8 mouse cellular contexts compared by ENCODE assay signal in the genomic region with DNA sequence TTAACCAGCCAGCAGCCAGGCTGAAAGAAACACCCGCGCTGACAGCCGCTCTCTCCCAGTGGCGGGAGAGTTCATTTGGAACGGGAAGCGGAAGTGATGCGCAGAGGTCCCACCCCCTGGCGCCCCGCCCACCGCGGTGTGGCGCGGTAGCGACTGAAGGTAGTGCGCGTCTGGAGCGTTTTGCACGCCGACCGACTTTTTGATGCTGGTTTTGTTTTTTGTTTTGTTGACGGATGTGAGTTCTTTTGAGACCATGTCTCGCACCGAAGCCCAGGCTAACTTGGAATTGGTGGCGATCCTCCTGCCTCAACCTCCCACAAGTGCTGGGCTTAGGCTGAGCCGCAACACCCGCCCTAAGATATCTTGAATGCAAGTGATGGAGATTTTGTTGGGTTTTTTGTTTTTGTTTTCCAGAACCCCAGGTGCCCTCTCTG. TPM values are rescaled to one million over a fixed set of nuclear protein-coding genes. Genes with fewer than 3 reads are reported as not detected.
DNase-seq lines count a peak whose midpoint lies in the region; ATAC-seq and TF ChIP-seq lines count a peak whose summit lies in the region.

A gene (minus strand): TSS at position 88 of the 434 bp plus-strand sequence.

- WGBS in forebrain, embryonic 16.5 days: under 1% methylated on average over 26 of the region's 26 CpGs
- WGBS in lung, embryonic 14.5 days: under 1% methylated on average over 26 of the region's 26 CpGs

- DNase-seq in MEL (ENCODE audit: low read depth, low spot score): peak; percentile 93
- peak; percentile 83 for DNase-seq in cerebellum, adult 11-12 months
- peak; percentile 66 for DNase-seq in heart, postnatal 25 days (ENCODE audit: low spot score)
- DNase-seq in layer of hippocampus, adult 2 months (ENCODE audit: low spot score in 2 of 2): peak; percentile 81 to 89
- DNase-seq in lung, embryonic 14.5 days: peak; percentile 95
- peak; percentile 72 to 76 for DNase-seq in thymus, adult 18-20 months

- ATAC-seq in forebrain, embryonic 16.5 days: peak; percentile 93
- ATAC-seq in lung, embryonic 14.5 days (ENCODE audit: insufficient read depth): peak; percentile 90
- ATAC-seq in neutrophil, adult 5-6 weeks (ENCODE audit: extremely low read depth, insufficient number of reproducible peaks, low FRiP score, poor library complexity, severe bottlenecking): peak; percentile 93

- intact Hi-C loops in heart, postnatal 25 days (cut with DNase I): loop anchor here (2.0 to 5.0 kb wide), 2 partner anchors 69 to 438 kb away; no protein-coding TSS in a partner anchor

- peak within 1 kb of the TSS; percentile 70 to 78 for H3K4me3 ChIP-seq in MEL (ENCODE audit: control insufficient read depth in 1 of 2, insufficient read depth in 1 of 2, low read depth in 2 of 2, low read length in 2 of 2)
- H3K4me3 ChIP-seq in forebrain, embryonic 16.5 days (replicated peaks; ENCODE audit: low read length): peak within 1 kb of the TSS; percentile 70
- peak within 1 kb of the TSS; percentile 89 for H3K4me3 ChIP-seq in layer of hippocampus, adult 2 months
- peak within 1 kb of the TSS; percentile 58 for H3K4me3 ChIP-seq in lung, embryonic 14.5 days (ENCODE audit: low read depth, low read length)

- TF ChIP-seq RAD21 in MEL (IDR thresholded peaks at IDR 0.05; ENCODE audit: low read depth, low read length): no peak

- TF ChIP-seq EP300 in MEL (IDR thresholded peaks at IDR 0.05; ENCODE audit: low read depth in 1 of 2, low read length in 2 of 2): no peak

- peak within 1 kb of the TSS; percentile 89 for H3K9ac ChIP-seq in MEL (ENCODE audit: control insufficient read depth, low read depth, low read length, poor library complexity, severe bottlenecking)
- peak within 1 kb of the TSS; percentile 78 for H3K9ac ChIP-seq in forebrain, embryonic 16.5 days (replicated peaks; ENCODE audit: low read depth, low read length)
- peak within 1 kb of the TSS; percentile 64 for H3K9ac ChIP-seq in lung, embryonic 14.5 days

- H3K36me3 ChIP-seq in MEL (ENCODE audit: control insufficient read depth in 1 of 2, insufficient read depth in 2 of 2, low read length in 2 of 2): peaks cover 1 to 11% of the 10 kb centered on the region in 2 experiments
- 0 out of 2 replicates have a peak, but pooled peaks cover 2% of the 10 kb centered on the region for H3K36me3 ChIP-seq in forebrain, embryonic 16.5 days (ENCODE audit: control insufficient read depth, insufficient read depth)
- peaks cover 28% of the 10 kb centered on the region; the same call in 1 of the 2 replicates for H3K36me3 ChIP-seq in lung, embryonic 14.5 days (ENCODE audit: insufficient read depth)

- H3K9me3 ChIP-seq in MEL (replicated peaks; ENCODE audit: insufficient read depth, low read length): no peaks in the 10 kb centered on the region
- H3K9me3 ChIP-seq in forebrain, embryonic 16.5 days (ENCODE audit: control insufficient read depth, low read length): no peaks in the 10 kb centered on the region
- H3K9me3 ChIP-seq in lung, embryonic 14.5 days (ENCODE audit: low read depth, low read length): no peaks in the 10 kb centered on the region

- no peaks in the 10 kb centered on the region; a peak in 1 of 4 replicates for H3K27me3 ChIP-seq in MEL (ENCODE audit: control insufficient read depth in 1 of 2, insufficient read depth in 2 of 2, low read length in 2 of 2)
- H3K27me3 ChIP-seq in forebrain, embryonic 16.5 days (replicated peaks; ENCODE audit: control insufficient read depth, insufficient read depth, low read length): no peaks in the 10 kb centered on the region
- H3K27me3 ChIP-seq in lung, embryonic 14.5 days (ENCODE audit: insufficient read depth, low read length): no peaks in the 10 kb centered on the region

- peaks cover 8% of the 10 kb centered on the region for H3K79me2 ChIP-seq in MEL (ENCODE audit: control insufficient read depth, insufficient read depth, low read length, poor library complexity)

- no peak for TF ChIP-seq CTCF in MEL (IDR thresholded peaks at IDR 0.05 in 2 of 3, conservative IDR thresholded peaks at IDR 0.05 in 1 of 3; ENCODE audit: control insufficient read depth in 1 of 3, insufficient read depth in 1 of 3, low read depth in 2 of 3, low read length in 3 of 3, poor library complexity in 1 of 3, severe bottlenecking in 1 of 3)
- TF ChIP-seq CTCF in layer of hippocampus, adult 2 months (conservative IDR thresholded peaks at IDR 0.05): peak; percentile 33; the same call in 1 of the 2 replicates
- TF ChIP-seq CTCF in lung, embryonic 14.5 days (IDR thresholded peaks at IDR 0.05; ENCODE audit: low read depth): no peak

- H3K4me1 ChIP-seq in MEL (ENCODE audit: control insufficient read depth in 1 of 2, insufficient read depth in 2 of 2, low read length in 2 of 2): peaks cover 0 to 7% of the 10 kb centered on the region in 2 experiments; a peak in 1 of 4 replicates
- H3K4me1 ChIP-seq in forebrain, embryonic 16.5 days (replicated peaks; ENCODE audit: control insufficient read depth, insufficient read depth, low read length): peaks cover 12% of the 10 kb centered on the region
- 0 out of 2 replicates have a peak, but pooled peaks cover 3% of the 10 kb centered on the region for H3K4me1 ChIP-seq in lung, embryonic 14.5 days (ENCODE audit: insufficient read depth)

- peak within 1 kb of the TSS; percentile 55 for H3K4me2 ChIP-seq in forebrain, embryonic 16.5 days (ENCODE audit: low read length)
- H3K4me2 ChIP-seq in lung, embryonic 14.5 days: peak within 1 kb of the TSS; percentile 70

- H3K27ac ChIP-seq in MEL (ENCODE audit: control insufficient read depth, low read depth, low read length): peak within 1 kb of the TSS; percentile 88
- H3K27ac ChIP-seq in forebrain, embryonic 16.5 days (ENCODE audit: low read length): peak within 1 kb of the TSS; percentile 94
- peak within 1 kb of the TSS; percentile 80 for H3K27ac ChIP-seq in layer of hippocampus, adult 2 months
- H3K27ac ChIP-seq in lung, embryonic 14.5 days (ENCODE audit: low read depth): peak within 1 kb of the TSS; percentile 68

- peak; percentile 73 to 94 for TF ChIP-seq POLR2A in MEL (IDR thresholded peaks at IDR 0.05; ENCODE audit: control insufficient read depth in 1 of 2, insufficient read depth in 1 of 2, low read depth in 1 of 2, low read length in 2 of 2, poor library complexity in 1 of 2)

TF ChIP-seq in MEL, 35 proteins besides CTCF, POLR2A, EP300 and RAD21:
- TF ChIP-seq POLR2AphosphoS5 (IDR thresholded peaks at IDR 0.05; ENCODE audit: borderline replicate concordance, low read depth, low read length) (no peak), JUND (IDR thresholded peaks at IDR 0.05; ENCODE audit: low read depth, low read length) (no peak), MXI1 (IDR thresholded peaks at IDR 0.05; ENCODE audit: low read depth, low read length) (peak; percentile 37), MAX (IDR thresholded peaks at IDR 0.05; ENCODE audit: low read length) (0 out of 2 replicates have a peak, but pooled peaks have one; percentile 11), HCFC1 (IDR thresholded peaks at IDR 0.05; ENCODE audit: low read depth, low read length) (peak; percentile 78), POLR2AphosphoS2 (IDR thresholded peaks at IDR 0.05; ENCODE audit: low read length) (peak; percentile 92), BHLHE40 (IDR thresholded peaks at IDR 0.05; ENCODE audit: borderline replicate concordance, low read depth, low read length) (no peak), ZMIZ1 (IDR thresholded peaks at IDR 0.05; ENCODE audit: low read depth, low read length) (peak; percentile 81), MYC (IDR thresholded peaks at IDR 0.05; ENCODE audit: low read depth, low read length) (no peak), CHD1 (IDR thresholded peaks at IDR 0.05; ENCODE audit: low read depth, low read length) (no peak), MYB (IDR thresholded peaks at IDR 0.05; ENCODE audit: low read depth, low read length) (no peak), TBP (IDR thresholded peaks at IDR 0.05; ENCODE audit: low read depth, low read length) (peak; percentile 70), ELF1 (IDR thresholded peaks at IDR 0.05; ENCODE audit: low read depth, low read length) (peak; percentile 50; the same call in 1 of the 2 replicates), NELFE (IDR thresholded peaks at IDR 0.05; ENCODE audit: low read depth, low read length) (peak; percentile 91), TCF12 (IDR thresholded peaks at IDR 0.05; ENCODE audit: low read depth, low read length) (peak; percentile 18; the same call in 1 of the 2 replicates), SIN3A (IDR thresholded peaks at IDR 0.05; ENCODE audit: low read length) (peak; percentile 85), E2F4 (IDR thresholded peaks at IDR 0.05; ENCODE audit: borderline replicate concordance, low read depth, low read length) (peak; percentile 91), TAL1 (IDR thresholded peaks at IDR 0.05; ENCODE audit: low read length) (no peak)
TF ChIP-seq in MEL: peak in this region for 11.

RNA-seq across cellular contexts. Expression of the gene that starts here (rescaled TPM):
- 36.1 and 38.6 TPM in 2 replicates for total RNA-seq in MEL (2012; rRNA removed)
- polyA plus RNA-seq in MEL (2012; ENCODE audit: insufficient read depth in 1 of 2, insufficient read length in 2 of 2, low read depth in 1 of 2, low replicate concordance in 2 of 2, missing spikeins in 1 of 2): 10 to 100 TPM in 1 of 2 experiments, not detected in 1; 48.9 TPM
- polyA plus RNA-seq in forebrain, embryonic 16.5 days (2015; fragmentation: Nextera tagmentation; extraction: Ambion mirVana): 33.5 and 36.9 TPM in 2 replicates
- 1 to 10 TPM; 2.3 to 2.5 TPM for total RNA-seq in heart, postnatal 25 days (2021)
- total RNA-seq in layer of hippocampus, adult 2 months (2021): 1 to 10 TPM; 5.5 to 5.8 TPM
- polyA plus RNA-seq in lung, embryonic 14.5 days (2014; fragmentation: Nextera tagmentation; extraction: Ambion mirVana): 42.2 and 46.8 TPM in 2 replicates
- 11.5 and 12.1 TPM in 2 replicates for total RNA-seq in neutrophil, adult 5-6 weeks (2017)

Comparison
In these comparisons a context has a peak if more than half of its experiments do, and no peak if none do; other contexts are left out.
1. Peak in every context shown above with its lines: DNase-seq, ATAC-seq, H3K4me3 ChIP-seq and H3K27ac ChIP-seq.